Mouse (Mus musculus): ENCODE data around the gene Akr1b3. TPM values are rescaled to one million over a fixed set of nuclear protein-coding genes. Genes with fewer than 3 reads are reported as not detected.

Akr1b3 gene
- polyA plus RNA-seq, 1 experiment from 2014 or later = 173 TPM

GRCm38 (mm10) chr6:34290091-34290490 lies 27.2 kb downstream of the Akr1b3 start:
- Histone ChIP-seq H3K9me3 (no peaks in the 10 kb centered on the region), H3K4me3 (no peak overlapping the region), H3K27me3 (no peaks in the 10 kb centered on the region), H3K27ac (replicated peaks) (no peak overlapping the region), H3K9ac (replicated peaks) (no peak overlapping the region), H3K36me3 (no peaks in the 10 kb centered on the region), H3K4me1 (no peaks in the 10 kb centered on the region), H3K4me2 (replicated peaks) (no peak overlapping the region)
- WGBS = 94% methylated on average over 17 of the region's 17 CpGs
- no peak for ATAC-seq (ENCODE audit: low FRiP score, low read depth)

DNA sequence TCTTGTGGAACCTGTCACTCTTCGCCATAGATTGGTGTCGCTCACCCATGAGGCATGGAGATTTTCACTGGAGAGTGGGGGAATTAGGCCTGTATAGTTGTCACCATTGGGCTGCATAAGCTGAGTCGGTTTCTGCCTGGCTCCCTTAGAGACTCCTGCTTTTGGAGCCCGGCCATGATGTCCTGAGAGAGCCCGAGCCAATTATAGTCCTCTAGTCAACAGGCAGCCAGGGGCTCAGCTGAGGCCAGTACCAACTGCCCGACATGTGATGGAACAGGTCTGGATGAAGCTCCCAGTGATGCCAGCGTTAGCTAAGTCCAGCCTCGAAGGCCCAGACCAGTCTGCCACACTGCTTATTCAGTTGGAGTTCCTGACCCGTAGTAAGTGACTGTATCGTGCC lies 29.2 kb downstream of the Akr1b3 start:
- no peak overlapping the region for H3K9ac ChIP-seq (replicated peaks)
- whole genome bisulfite sequencing = 89% methylated on average over 10 of the region's 10 CpGs
- no peaks in the 10 kb centered on the region for H3K4me1 ChIP-seq
- no peak overlapping the region for H3K27ac ChIP-seq (replicated peaks)
- no peak overlapping the region for H3K4me3 ChIP-seq
- ATAC-seq (ENCODE audit: low FRiP score, low read depth) = no peak
- no peaks in the 10 kb centered on the region for H3K9me3 ChIP-seq
- no peak overlapping the region for H3K4me2 ChIP-seq (replicated peaks)
- no peaks in the 10 kb centered on the region for H3K36me3 ChIP-seq
- H3K27me3 ChIP-seq = no peaks in the 10 kb centered on the region

- H3K9me3 ChIP-seq = no peaks in the 10 kb centered on the region
- no peak overlapping the region for H3K4me2 ChIP-seq (replicated peaks)
- no peak overlapping the region for H3K27ac ChIP-seq (replicated peaks)
- H3K4me3 ChIP-seq = no peak overlapping the region
- 86% methylated on average over 3 of the region's 3 CpGs for WGBS
- H3K9ac ChIP-seq (replicated peaks) = no peak overlapping the region
- H3K4me1 ChIP-seq = no peaks in the 10 kb centered on the region
- no peak for ATAC-seq (ENCODE audit: low FRiP score, low read depth)
- no peaks in the 10 kb centered on the region for H3K27me3 ChIP-seq
- H3K36me3 ChIP-seq = no peaks in the 10 kb centered on the region
Observed at GRCm38 (mm10) chr6:34286841-34287240, 30.4 kb downstream of the Akr1b3 start.

GRCm38 (mm10) chr6:34278385-34278784 lies 38.9 kb downstream of the Akr1b3 start:
- no peak overlapping the region for H3K27ac ChIP-seq (replicated peaks)
- 86% methylated on average over 5 of the region's 5 CpGs for WGBS
- no peaks in the 10 kb centered on the region for H3K4me1 ChIP-seq
- H3K9ac ChIP-seq (replicated peaks) = no peak overlapping the region
- no peak for ATAC-seq (ENCODE audit: low FRiP score, low read depth)
- H3K4me3 ChIP-seq = no peak overlapping the region
- H3K36me3 ChIP-seq = no peaks in the 10 kb centered on the region
- no peaks in the 10 kb centered on the region for H3K27me3 ChIP-seq
- no peaks in the 10 kb centered on the region for H3K9me3 ChIP-seq
- no peak overlapping the region for H3K4me2 ChIP-seq (replicated peaks)

DNA sequence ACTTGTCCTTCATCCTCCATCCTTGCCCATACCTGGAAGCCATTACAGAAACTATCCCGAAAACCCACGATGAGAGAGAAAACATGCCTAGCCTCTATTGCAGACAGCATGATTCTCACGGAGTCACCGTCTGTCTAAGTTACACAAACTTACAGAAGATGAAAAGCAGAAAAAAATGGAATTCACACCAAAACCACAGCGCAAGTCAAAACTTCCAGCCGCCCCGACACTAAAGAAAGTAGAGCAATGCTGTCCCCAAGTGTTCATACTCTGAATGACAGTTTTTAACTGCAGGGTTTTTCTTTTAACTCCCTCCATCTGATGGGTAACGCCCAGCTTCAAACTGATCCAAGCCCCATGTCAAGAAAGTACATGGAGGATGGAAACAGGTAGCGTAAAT lies 39.6 kb downstream of the Akr1b3 start:
- 26% methylated on average over 9 of the region's 9 CpGs for WGBS
- no peak overlapping the region for H3K9ac ChIP-seq (replicated peaks)
- H3K9me3 ChIP-seq = no peaks in the 10 kb centered on the region
- no peaks in the 10 kb centered on the region for H3K27me3 ChIP-seq
- no peak overlapping the region for H3K4me2 ChIP-seq (replicated peaks)
- no peak overlapping the region for H3K27ac ChIP-seq (replicated peaks)
- no peak overlapping the region for H3K4me3 ChIP-seq
- H3K4me1 ChIP-seq = no peaks in the 10 kb centered on the region
- no peak for ATAC-seq (ENCODE audit: low FRiP score, low read depth)
- H3K36me3 ChIP-seq = no peaks in the 10 kb centered on the region

DNA sequence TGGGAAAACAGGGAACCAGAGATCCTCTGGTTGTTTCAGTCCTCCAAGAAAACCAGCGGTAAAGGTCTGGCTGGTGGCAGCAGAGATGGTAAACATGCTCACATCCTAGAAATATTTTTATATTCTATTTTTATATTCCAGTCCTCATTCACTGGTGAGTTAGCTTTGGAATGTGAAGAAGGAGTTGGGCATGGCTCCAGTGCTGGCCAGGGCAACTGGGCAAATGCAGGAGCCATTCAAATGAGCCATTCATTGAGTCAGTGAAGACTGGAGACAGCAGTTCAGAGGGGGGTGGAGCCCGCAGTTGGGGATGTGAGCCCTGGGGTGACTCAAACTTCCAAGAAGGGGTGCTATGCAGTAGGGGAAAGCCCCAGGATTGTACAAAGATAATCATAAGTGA lies 42.9 kb downstream of the Akr1b3 start:
- Histone ChIP-seq H3K27me3 (no peaks in the 10 kb centered on the region), H3K4me1 (0 out of 2 replicates have a peak, but pooled peaks cover 5% of the 10 kb centered on the region), H3K9ac (replicated peaks) (no peak overlapping the region), H3K4me3 (no peak overlapping the region), H3K4me2 (replicated peaks) (no peak overlapping the region), H3K9me3 (no peaks in the 10 kb centered on the region), H3K36me3 (no peaks in the 10 kb centered on the region), H3K27ac (replicated peaks) (no peak overlapping the region)
- WGBS = 81% methylated on average over 2 of the region's 2 CpGs
- ATAC-seq (ENCODE audit: low FRiP score, low read depth) = no peak

DNA sequence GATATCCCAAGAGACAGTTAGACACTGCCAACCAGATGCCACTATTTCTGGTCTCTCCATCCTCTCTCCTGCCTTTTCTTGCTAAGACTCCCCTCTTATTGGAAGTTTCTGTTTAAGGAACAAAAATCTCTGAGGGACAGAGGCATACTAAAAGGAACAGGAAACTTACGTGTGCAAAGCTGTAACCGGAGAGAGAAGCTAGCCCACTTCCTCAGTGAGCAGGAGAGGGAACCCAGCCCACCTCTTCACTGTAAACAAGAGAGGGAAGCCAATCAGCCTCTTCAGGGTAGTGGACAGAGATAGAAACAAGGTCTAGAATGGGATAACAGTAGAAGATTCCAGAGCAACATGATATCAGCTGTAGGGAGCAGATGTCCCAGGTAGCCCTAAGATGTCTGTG lies 44.2 kb downstream of the Akr1b3 start:
- H3K27ac ChIP-seq (replicated peaks) = no peak overlapping the region
- H3K27me3 ChIP-seq = no peaks in the 10 kb centered on the region
- no peak overlapping the region for H3K4me2 ChIP-seq (replicated peaks)
- WGBS = 79% methylated on average over 2 of the region's 2 CpGs
- no peaks in the 10 kb centered on the region for H3K36me3 ChIP-seq
- H3K4me3 ChIP-seq = no peak overlapping the region
- no peaks in the 10 kb centered on the region for H3K9me3 ChIP-seq
- no peak overlapping the region for H3K9ac ChIP-seq (replicated peaks)
- H3K4me1 ChIP-seq = 0 out of 2 replicates have a peak, but pooled peaks cover 5% of the 10 kb centered on the region
- ATAC-seq (ENCODE audit: low FRiP score, low read depth) = no peak

- Histone ChIP-seq H3K4me2 (replicated peaks) (no peak overlapping the region), H3K27me3 (no peaks in the 10 kb centered on the region), H3K4me3 (no peak overlapping the region), H3K9me3 (no peaks in the 10 kb centered on the region), H3K9ac (replicated peaks) (no peak overlapping the region), H3K4me1 (0 out of 2 replicates have a peak, but pooled peaks cover 5% of the 10 kb centered on the region), H3K36me3 (no peaks in the 10 kb centered on the region), H3K27ac (replicated peaks) (no peak overlapping the region)
- ATAC-seq (ENCODE audit: low FRiP score, low read depth) = no peak
- 93% methylated on average over 5 of the region's 5 CpGs for WGBS
Observed at GRCm38 (mm10) chr6:34272462-34272861, 44.8 kb downstream of the Akr1b3 start.

- no peak overlapping the region for H3K27ac ChIP-seq (replicated peaks)
- H3K4me1 ChIP-seq = 0 out of 2 replicates have a peak, but pooled peaks cover 5% of the 10 kb centered on the region
- no peak overlapping the region for H3K4me2 ChIP-seq (replicated peaks)
- no peaks in the 10 kb centered on the region for H3K27me3 ChIP-seq
- no peak overlapping the region for H3K9ac ChIP-seq (replicated peaks)
- H3K36me3 ChIP-seq = no peaks in the 10 kb centered on the region
- no peak for ATAC-seq (ENCODE audit: low FRiP score, low read depth)
- no peak overlapping the region for H3K4me3 ChIP-seq
- no peaks in the 10 kb centered on the region for H3K9me3 ChIP-seq
- WGBS = 19% methylated on average over 6 of the region's 6 CpGs
Observed at GRCm38 (mm10) chr6:34270717-34271116, 46.6 kb downstream of the Akr1b3 start.

DNA sequence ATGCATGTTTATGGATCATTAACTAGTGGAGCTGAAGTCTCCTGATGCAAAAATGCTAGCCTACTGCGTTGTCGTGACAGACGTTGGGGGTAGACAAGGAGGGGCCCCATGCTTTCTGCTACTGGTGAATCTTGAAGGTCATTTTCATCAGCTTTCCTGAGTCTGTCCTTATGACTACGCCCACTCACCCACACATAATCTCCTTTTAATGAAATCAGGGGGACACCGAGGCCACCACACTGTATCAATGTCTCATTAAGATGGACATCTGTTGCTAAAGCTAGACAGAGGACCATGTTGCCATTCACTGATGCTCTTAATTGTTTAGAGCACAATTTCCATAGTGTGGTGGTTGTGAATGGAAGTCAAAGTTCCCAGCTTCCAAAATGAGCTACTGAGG lies 58.7 kb downstream of the Akr1b3 start:
- no peak for ATAC-seq (ENCODE audit: low FRiP score, low read depth)
- 62% methylated on average over 5 of the region's 5 CpGs for WGBS
- H3K27me3 ChIP-seq = no peaks in the 10 kb centered on the region

More for the DNA sequence above, 58.7 kb downstream of the Akr1b3 start:
- no peak overlapping the region for H3K4me3 ChIP-seq
- H3K4me2 ChIP-seq (replicated peaks) = no peak overlapping the region
- H3K36me3 ChIP-seq = no peaks in the 10 kb centered on the region
- no peak overlapping the region for H3K9ac ChIP-seq (replicated peaks)
- no peaks in the 10 kb centered on the region; the same call in 1 of the 2 replicates for H3K9me3 ChIP-seq
- H3K27ac ChIP-seq (replicated peaks) = no peak overlapping the region
- H3K4me1 ChIP-seq = peaks cover 8% of the 10 kb centered on the region

Other genes starting within 250 kb of the Akr1b3 start
- 42.9 and 46.0 TPM in 2 replicates for gene Slc35b4, start 140.4 kb downstream of the Akr1b3 start, polyA plus RNA-seq (2016; fragmentation: Nextera tagmentation; extraction: Ambion mirVana)
- gene Akr1b8, start 36.6 kb upstream of the Akr1b3 start, polyA plus RNA-seq (2016; fragmentation: Nextera tagmentation; extraction: Ambion mirVana) = 15.7 and 18.3 TPM in 2 replicates
- gene Akr1b10, start 66.7 kb upstream of the Akr1b3 start, polyA plus RNA-seq (2016; fragmentation: Nextera tagmentation; extraction: Ambion mirVana) = 10.1 and 12.1 TPM in 2 replicates
- gene Akr1b7, start 94.9 kb upstream of the Akr1b3 start, polyA plus RNA-seq (2016; fragmentation: Nextera tagmentation; extraction: Ambion mirVana) = not detected in 2 replicates
- gene Bpgm, start 158.7 kb upstream of the Akr1b3 start, polyA plus RNA-seq (2016; fragmentation: Nextera tagmentation; extraction: Ambion mirVana) = 76.6 and 76.8 TPM in 2 replicates

Measured in midbrain, embryonic 12.5 days (tissue).